Mouse (Mus musculus): ENCODE measurements around the gene Tsen15. TPM values are rescaled to one million over a fixed set of nuclear protein-coding genes. Genes with fewer than 3 reads are reported as not detected.
A peak's percentile ranks its signal among the peaks of the same experiment; 100 is the strongest.

Gene Tsen15
- polyA plus RNA-seq, 1 experiment from 2014 or later: 26.6 TPM

DNA sequence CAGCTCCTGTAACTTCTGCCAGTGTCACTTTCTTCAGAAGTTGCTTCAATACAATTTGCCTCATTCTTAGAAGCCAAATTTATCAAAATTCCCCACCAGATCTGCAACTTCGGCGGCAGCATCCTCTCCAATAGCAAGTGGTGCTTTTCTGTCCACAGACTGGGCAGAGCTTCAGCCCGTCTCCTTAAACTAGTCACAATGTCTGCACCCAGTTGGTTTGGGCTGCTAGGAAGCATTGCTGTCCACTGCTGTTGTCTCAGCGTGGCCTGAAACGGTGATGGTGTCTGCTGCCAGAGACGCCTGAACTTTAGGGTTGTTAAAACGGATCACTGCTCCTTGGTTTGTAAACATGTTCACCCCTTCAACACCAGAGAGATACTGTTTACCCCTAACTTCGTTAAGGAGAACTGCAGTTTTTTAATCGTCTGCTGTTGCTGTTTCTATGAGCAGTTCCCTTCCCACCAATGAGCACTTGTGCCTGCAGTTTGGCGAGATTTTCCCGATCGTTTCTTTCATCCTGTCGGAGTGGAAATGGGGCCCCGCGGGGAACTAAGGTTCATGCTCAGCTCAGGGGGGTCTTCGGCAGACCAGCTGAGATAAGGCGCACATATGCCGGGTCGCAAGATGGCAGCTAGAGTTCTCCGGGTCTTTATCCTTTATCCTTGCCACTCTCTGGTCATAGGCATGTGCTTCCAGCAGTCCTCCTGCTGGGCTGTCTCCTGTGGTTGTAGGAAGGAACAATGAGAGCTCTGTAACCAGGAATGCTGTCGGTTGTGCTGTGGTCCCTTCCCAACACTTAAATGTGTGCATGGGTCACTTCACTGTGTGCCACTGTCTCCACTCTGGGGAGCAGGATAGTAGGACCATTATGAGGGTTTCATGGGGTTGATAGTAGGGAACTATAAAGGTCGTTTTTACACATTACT is 20.8 kb upstream of the Tsen15 start:
- H3K36me3 ChIP-seq (ENCODE audit: control insufficient read depth, insufficient read depth): no peaks in the 10 kb centered on the region
- no peaks in the 10 kb centered on the region for H3K9me3 ChIP-seq (ENCODE audit: control insufficient read depth)
- H3K4me2 ChIP-seq (replicated peaks; ENCODE audit: low read depth): no peak overlapping the region
- no peaks in the 10 kb centered on the region for H3K27me3 ChIP-seq (replicated peaks; ENCODE audit: control insufficient read depth, insufficient read depth, low read length)
- no peak for ATAC-seq
- WGBS: 43% methylated on average over 22 of the region's 22 CpGs
- no peak for TF ChIP-seq CTCF (IDR thresholded peaks at IDR 0.05; ENCODE audit: low read depth)
- no peak overlapping the region for H3K4me3 ChIP-seq (ENCODE audit: low read depth, low read length)
- no peak overlapping the region for H3K9ac ChIP-seq (ENCODE audit: low read depth, low read length)
- no peak overlapping the region for H3K27ac ChIP-seq (ENCODE audit: low read depth, low read length)
- H3K4me1 ChIP-seq (replicated peaks; ENCODE audit: control insufficient read depth, insufficient read depth, low read length): no peaks in the 10 kb centered on the region

DNA sequence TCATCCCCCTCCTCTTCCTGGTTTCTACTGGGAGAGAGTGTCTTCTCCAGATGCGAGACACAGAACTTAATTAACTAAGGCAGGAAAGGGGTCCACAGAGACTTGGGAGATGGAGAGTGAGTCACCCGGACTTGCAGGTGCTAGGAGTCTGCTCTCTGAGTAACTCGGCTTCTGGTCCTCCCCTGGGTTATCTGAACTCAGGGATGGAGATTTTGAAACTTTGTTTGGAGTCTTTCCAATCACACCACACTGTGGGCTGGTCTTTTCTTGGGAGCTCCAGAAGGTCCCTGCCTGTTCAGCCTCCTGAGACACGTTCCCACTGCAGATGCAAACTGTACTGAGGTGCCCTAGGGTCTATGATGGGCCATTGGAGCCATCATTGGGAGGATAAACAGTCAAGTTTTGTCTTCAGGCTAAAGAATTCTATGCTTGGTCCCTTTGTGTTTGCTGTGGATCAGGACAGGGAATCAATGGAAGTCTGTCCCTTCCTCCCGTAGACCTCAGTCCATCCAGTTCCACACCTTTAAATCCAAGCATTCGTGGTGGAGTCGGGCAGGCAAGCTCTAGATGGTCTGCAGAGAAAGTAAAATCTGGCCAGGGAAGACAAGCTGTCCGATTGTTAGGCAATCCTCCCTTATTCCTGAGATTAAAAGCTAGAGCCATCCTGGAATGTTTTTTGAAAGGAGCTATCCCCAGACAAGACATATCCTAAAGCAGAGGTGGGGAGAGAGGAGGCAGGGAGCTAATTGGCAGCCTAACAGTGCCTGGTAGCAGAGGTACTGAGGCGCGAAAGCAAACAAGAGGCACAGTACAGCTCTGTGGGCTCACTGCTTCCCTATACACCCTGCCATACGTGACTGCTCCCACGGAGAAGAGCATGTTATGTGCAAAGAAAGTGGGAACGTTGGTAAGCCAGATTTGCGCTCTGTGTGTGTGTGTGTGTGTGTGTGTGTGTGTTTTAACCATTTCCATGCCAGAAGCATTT is 14.4 kb upstream of the Tsen15 start:
- TF ChIP-seq CTCF (IDR thresholded peaks at IDR 0.05; ENCODE audit: low read depth): no peak
- 21% methylated on average over 14 of the region's 14 CpGs for WGBS
- Histone ChIP-seq H3K9me3 (ENCODE audit: control insufficient read depth) (no peaks in the 10 kb centered on the region), H3K36me3 (ENCODE audit: control insufficient read depth, insufficient read depth) (no peaks in the 10 kb centered on the region), H3K4me1 (replicated peaks; ENCODE audit: control insufficient read depth, insufficient read depth, low read length) (no peaks in the 10 kb centered on the region), H3K4me2 (replicated peaks; ENCODE audit: low read depth) (peak overlapping the region; percentile 95), H3K9ac (ENCODE audit: low read depth, low read length) (no peak overlapping the region), H3K27me3 (replicated peaks; ENCODE audit: control insufficient read depth, insufficient read depth, low read length) (peaks cover 12% of the 10 kb centered on the region; the same call in 1 of the 2 replicates), H3K4me3 (ENCODE audit: low read depth, low read length) (peak overlapping the region; percentile 59), H3K27ac (ENCODE audit: low read depth, low read length) (no peak overlapping the region)
- ATAC-seq: no peak

DNA sequence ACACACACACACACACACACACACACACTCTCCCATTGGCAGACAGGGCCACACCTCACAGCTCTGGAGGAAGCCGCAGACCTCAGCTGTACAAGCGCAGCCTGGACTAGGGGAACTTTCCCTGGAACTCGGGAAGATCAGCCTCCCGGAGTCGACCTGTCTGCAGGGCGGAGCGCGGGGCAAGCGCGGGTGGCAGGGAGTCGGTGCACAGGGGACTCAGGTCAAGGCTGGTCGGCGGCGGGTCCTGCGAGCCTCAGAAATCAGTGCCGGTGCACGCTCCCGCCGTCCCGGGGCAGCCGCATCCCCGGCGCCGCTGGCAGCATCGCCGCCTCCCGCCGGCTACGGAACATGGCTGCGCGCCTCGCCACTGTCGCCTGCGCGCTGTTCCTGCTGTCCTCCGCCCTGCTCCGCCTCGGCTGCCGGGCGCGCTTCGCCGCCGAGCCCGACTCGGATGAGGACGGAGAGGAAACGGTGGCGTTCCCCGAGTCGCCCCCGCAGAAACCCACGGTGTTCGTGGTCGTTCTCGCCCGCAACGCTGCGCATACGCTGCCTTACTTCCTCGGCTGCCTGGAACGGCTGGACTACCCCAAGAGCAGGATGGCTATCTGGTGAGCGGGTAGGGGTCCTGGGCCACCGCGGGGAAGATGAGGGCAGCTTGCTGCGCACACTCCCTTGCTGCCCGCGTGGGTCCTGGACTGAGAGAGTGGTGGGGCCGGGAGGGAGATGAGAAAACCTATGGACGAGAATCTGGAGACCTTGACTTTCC is 13.5 kb upstream of the Tsen15 start, which contains the start of gene Colgalt2:
TSS of gene Colgalt2 (plus strand) at position 41 of the 766 bp plus-strand sequence.
- H3K27ac ChIP-seq (ENCODE audit: low read depth, low read length): no peak within 1 kb of the TSS
- H3K4me1 ChIP-seq (replicated peaks; ENCODE audit: control insufficient read depth, insufficient read depth, low read length): no peaks in the 10 kb centered on the region
- peak within 1 kb of the TSS; percentile 95 for H3K4me2 ChIP-seq (replicated peaks; ENCODE audit: low read depth)
- H3K4me3 ChIP-seq (ENCODE audit: low read depth, low read length): peak within 1 kb of the TSS; percentile 59
- H3K9ac ChIP-seq (ENCODE audit: low read depth, low read length): peak within 1 kb of the TSS; percentile 53
- WGBS: under 1% methylated on average over 68 of the region's 70 CpGs
- H3K27me3 ChIP-seq (replicated peaks; ENCODE audit: control insufficient read depth, insufficient read depth, low read length): peaks cover 12% of the 10 kb centered on the region; the same call in 1 of the 2 replicates
- H3K9me3 ChIP-seq (ENCODE audit: control insufficient read depth): no peaks in the 10 kb centered on the region
- no peaks in the 10 kb centered on the region for H3K36me3 ChIP-seq (ENCODE audit: control insufficient read depth, insufficient read depth)
- peak; percentile 49 for ATAC-seq
- TF ChIP-seq CTCF (IDR thresholded peaks at IDR 0.05; ENCODE audit: low read depth): 0 out of 2 replicates have a peak, but pooled peaks have one; percentile 9

- Histone ChIP-seq H3K27ac (ENCODE audit: low read depth, low read length) (no peak overlapping the region), H3K4me1 (replicated peaks; ENCODE audit: control insufficient read depth, insufficient read depth, low read length) (no peaks in the 10 kb centered on the region), H3K27me3 (replicated peaks; ENCODE audit: control insufficient read depth, insufficient read depth, low read length) (peaks cover 12% of the 10 kb centered on the region; the same call in 1 of the 2 replicates), H3K9me3 (ENCODE audit: control insufficient read depth) (no peaks in the 10 kb centered on the region), H3K4me3 (ENCODE audit: low read depth, low read length) (no peak overlapping the region), H3K9ac (ENCODE audit: low read depth, low read length) (no peak overlapping the region), H3K36me3 (ENCODE audit: control insufficient read depth, insufficient read depth) (no peaks in the 10 kb centered on the region), H3K4me2 (replicated peaks; ENCODE audit: low read depth) (no peak overlapping the region)
- no peak for ATAC-seq
- no peak for TF ChIP-seq CTCF (IDR thresholded peaks at IDR 0.05; ENCODE audit: low read depth)
- 74% methylated on average over 1 of the region's 1 CpGs for WGBS
These were observed 12.2 kb upstream of the Tsen15 start for GRCm38 (mm10) chr1:152398708-152399107.

- no peaks in the 10 kb centered on the region for H3K9me3 ChIP-seq (ENCODE audit: control insufficient read depth)
- 83% methylated on average over 4 of the region's 4 CpGs for WGBS
- peaks cover under 1% of the 10 kb centered on the region; the same call in 1 of the 2 replicates for H3K27me3 ChIP-seq (replicated peaks; ENCODE audit: control insufficient read depth, insufficient read depth, low read length)
- no peaks in the 10 kb centered on the region for H3K36me3 ChIP-seq (ENCODE audit: control insufficient read depth, insufficient read depth)
- TF ChIP-seq CTCF (IDR thresholded peaks at IDR 0.05; ENCODE audit: low read depth): no peak
- H3K9ac ChIP-seq (ENCODE audit: low read depth, low read length): no peak overlapping the region
- no peak overlapping the region for H3K27ac ChIP-seq (ENCODE audit: low read depth, low read length)
- H3K4me1 ChIP-seq (replicated peaks; ENCODE audit: control insufficient read depth, insufficient read depth, low read length): no peaks in the 10 kb centered on the region
- no peak overlapping the region for H3K4me2 ChIP-seq (replicated peaks; ENCODE audit: low read depth)
- H3K4me3 ChIP-seq (ENCODE audit: low read depth, low read length): no peak overlapping the region
- ATAC-seq: no peak
These were observed 8.5 kb upstream of the Tsen15 start for GRCm38 (mm10) chr1:152394956-152395515.

Measured in intestine, postnatal 0 days (tissue).